Mouse (Mus musculus): ENCODE measurements around the gene Ncaph2. TPM values are rescaled to one million over a fixed set of nuclear protein-coding genes. Genes with fewer than 3 reads are reported as not detected.

The Ncaph2 gene
- polyA plus RNA-seq, 1 experiment: 112 TPM

- DNase-seq (ENCODE audit: extremely low spot score in 1 of 2, low spot score in 1 of 2): no peak
Observed at GRCm38 (mm10) chr15:89377938-89378828, 22.7 kb downstream of the Ncaph2 start.

GRCm38 (mm10) chr15:89378831-89379401, 23.4 kb downstream of the Ncaph2 start, which contains the start of gene Odf3b:
TSS of gene Odf3b (minus strand) at chr15:89379282.
- DNase-seq (ENCODE audit: extremely low spot score in 1 of 2, low spot score in 1 of 2): no peak

- no peak for DNase-seq (ENCODE audit: extremely low spot score in 1 of 2, low spot score in 1 of 2)
Observed at GRCm38 (mm10) chr15:89379429-89379828, 23.9 kb downstream of the Ncaph2 start.

GRCm38 (mm10) chr15:89384617-89385016, 29.1 kb downstream of the Ncaph2 start, which contains the start of gene Klhdc7b:
TSS of gene Klhdc7b (plus strand) at chr15:89384917.
- DNase-seq (ENCODE audit: extremely low spot score in 1 of 2, low spot score in 1 of 2): no peak

- DNase-seq (ENCODE audit: extremely low spot score in 1 of 2, low spot score in 1 of 2): no peak
Observed at GRCm38 (mm10) chr15:89387127-89387526, 31.6 kb downstream of the Ncaph2 start.

- DNase-seq (ENCODE audit: extremely low spot score in 1 of 2, low spot score in 1 of 2): no peak
Observed at GRCm38 (mm10) chr15:89390081-89390480, 34.6 kb downstream of the Ncaph2 start.

GRCm38 (mm10) chr15:89396883-89397282, 41.4 kb downstream of the Ncaph2 start:
- DNase-seq (ENCODE audit: extremely low spot score in 1 of 2, low spot score in 1 of 2): no peak

- no peak for DNase-seq (ENCODE audit: extremely low spot score in 1 of 2, low spot score in 1 of 2)
Observed at GRCm38 (mm10) chr15:89398146-89398545, 42.6 kb downstream of the Ncaph2 start.

- no peak for DNase-seq (ENCODE audit: extremely low spot score in 1 of 2, low spot score in 1 of 2)
Observed at GRCm38 (mm10) chr15:89399716-89400115, 44.2 kb downstream of the Ncaph2 start.

- no peak for DNase-seq (ENCODE audit: extremely low spot score in 1 of 2, low spot score in 1 of 2)
Observed at GRCm38 (mm10) chr15:89402471-89402870, 47.0 kb downstream of the Ncaph2 start.

GRCm38 (mm10) chr15:89404831-89405623, 49.5 kb downstream of the Ncaph2 start:
- DNase-seq (ENCODE audit: extremely low spot score in 1 of 2, low spot score in 1 of 2): no peak

- DNase-seq (ENCODE audit: extremely low spot score in 1 of 2, low spot score in 1 of 2): no peak
Observed at GRCm38 (mm10) chr15:89406691-89407090, 51.2 kb downstream of the Ncaph2 start.

GRCm38 (mm10) chr15:89410118-89410517, 54.6 kb downstream of the Ncaph2 start, which contains the start of gene Syce3:
TSS of gene Syce3 (minus strand) at chr15:89410503.
- no peak for DNase-seq (ENCODE audit: extremely low spot score in 1 of 2, low spot score in 1 of 2)

GRCm38 (mm10) chr15:89415282-89415681, 59.8 kb downstream of the Ncaph2 start:
- DNase-seq (ENCODE audit: extremely low spot score in 1 of 2, low spot score in 1 of 2): no peak

GRCm38 (mm10) chr15:89421938-89422337, 66.4 kb downstream of the Ncaph2 start:
- no peak for DNase-seq (ENCODE audit: extremely low spot score in 1 of 2, low spot score in 1 of 2)

Other genes with a start within 250 kb of the Ncaph2 start
- gene Tubgcp6, start 232.6 kb upstream of the Ncaph2 start, polyA plus RNA-seq (2012; rRNA removed): 37.4 and 39.8 TPM in 2 replicates
- 24.9 and 28.9 TPM in 2 replicates for gene Hdac10, start 227.0 kb upstream of the Ncaph2 start, polyA plus RNA-seq (2012; rRNA removed)
- 20.2 and 22.9 TPM in 2 replicates for gene Mapk12, start 215.0 kb upstream of the Ncaph2 start, polyA plus RNA-seq (2012; rRNA removed)
- gene Mapk11, start 206.1 kb upstream of the Ncaph2 start, polyA plus RNA-seq (2012; rRNA removed): 53.3 and 61.1 TPM in 2 replicates
- 65.8 and 72.5 TPM in 2 replicates for gene Plxnb2, start 174.9 kb upstream of the Ncaph2 start, polyA plus RNA-seq (2012; rRNA removed)
- 143 and 146 TPM in 2 replicates for gene Dennd6b, start 159.2 kb upstream of the Ncaph2 start, polyA plus RNA-seq (2012; rRNA removed)
- gene Ppp6r2, start 144.2 kb upstream of the Ncaph2 start, polyA plus RNA-seq (2012; rRNA removed): 125 and 147 TPM in 2 replicates
- 212 and 221 TPM in 2 replicates for gene Sbf1, start 40.4 kb upstream of the Ncaph2 start, polyA plus RNA-seq (2012; rRNA removed)
- not detected in 2 replicates for gene Adm2, start 33.0 kb upstream of the Ncaph2 start, polyA plus RNA-seq (2012; rRNA removed)
- gene Miox, start 21.3 kb upstream of the Ncaph2 start, polyA plus RNA-seq (2012; rRNA removed): not detected in 2 replicates
- 14.7 and 15.8 TPM in 2 replicates for gene Lmf2, start 60 bp upstream of the Ncaph2 start, polyA plus RNA-seq (2012; rRNA removed)
- gene Sco2, start 18.1 kb downstream of the Ncaph2 start, polyA plus RNA-seq (2012; rRNA removed): 30.0 and 30.5 TPM in 2 replicates
- 3.3 TPM in 2 replicates for gene Tymp, start 21.3 kb downstream of the Ncaph2 start, polyA plus RNA-seq (2012; rRNA removed)
- 2.4 and 3.8 TPM in 2 replicates for gene Odf3b, start 23.6 kb downstream of the Ncaph2 start, polyA plus RNA-seq (2012; rRNA removed)
- 0.16 and 0.25 TPM in 2 replicates for gene Klhdc7b, start 29.2 kb downstream of the Ncaph2 start, polyA plus RNA-seq (2012; rRNA removed)
- gene Syce3, start 54.8 kb downstream of the Ncaph2 start, polyA plus RNA-seq (2012; rRNA removed): 0.48 TPM in 1 of 2 replicates, not detected in the other
- gene Cpt1b, start 70.1 kb downstream of the Ncaph2 start, polyA plus RNA-seq (2012; rRNA removed): 2.0 and 2.9 TPM in 2 replicates
- gene C730034F03Rik, start 73.9 kb downstream of the Ncaph2 start, polyA plus RNA-seq (2012; rRNA removed): 3.2 and 3.8 TPM in 2 replicates
- 0.08 and 0.28 TPM in 2 replicates for gene Gm44502, start 74.0 kb downstream of the Ncaph2 start, polyA plus RNA-seq (2012; rRNA removed)
- gene Chkb, start 74.2 kb downstream of the Ncaph2 start, polyA plus RNA-seq (2012; rRNA removed): 66.1 and 70.7 TPM in 2 replicates
- 123 and 134 TPM in 2 replicates for gene Mapk8ip2, start 98.2 kb downstream of the Ncaph2 start, polyA plus RNA-seq (2012; rRNA removed)
- 29.6 and 34.9 TPM in 2 replicates for gene Arsa, start 121.7 kb downstream of the Ncaph2 start, polyA plus RNA-seq (2012; rRNA removed)
- 76.4 and 84.0 TPM in 2 replicates for gene Shank3, start 143.9 kb downstream of the Ncaph2 start, polyA plus RNA-seq (2012; rRNA removed)
- 4.2 TPM in 2 replicates for gene Acr, start 212.6 kb downstream of the Ncaph2 start, polyA plus RNA-seq (2012; rRNA removed)
- gene Rabl2, start 236.2 kb downstream of the Ncaph2 start, polyA plus RNA-seq (2012; rRNA removed): 74.5 and 82.6 TPM in 2 replicates